Mouse (Mus musculus): Measurements from ENCODE around the gene Coro1c. TPM values are rescaled to one million over a fixed set of nuclear protein-coding genes. Genes with fewer than 3 reads are reported as not detected.

Coro1c gene
- total RNA-seq (2014; fragmentation: Nextera tagmentation) (55.8 and 64.9 TPM in 2 replicates), total RNA-seq (2017) (80.5 and 102 TPM in 2 replicates)

DNA sequence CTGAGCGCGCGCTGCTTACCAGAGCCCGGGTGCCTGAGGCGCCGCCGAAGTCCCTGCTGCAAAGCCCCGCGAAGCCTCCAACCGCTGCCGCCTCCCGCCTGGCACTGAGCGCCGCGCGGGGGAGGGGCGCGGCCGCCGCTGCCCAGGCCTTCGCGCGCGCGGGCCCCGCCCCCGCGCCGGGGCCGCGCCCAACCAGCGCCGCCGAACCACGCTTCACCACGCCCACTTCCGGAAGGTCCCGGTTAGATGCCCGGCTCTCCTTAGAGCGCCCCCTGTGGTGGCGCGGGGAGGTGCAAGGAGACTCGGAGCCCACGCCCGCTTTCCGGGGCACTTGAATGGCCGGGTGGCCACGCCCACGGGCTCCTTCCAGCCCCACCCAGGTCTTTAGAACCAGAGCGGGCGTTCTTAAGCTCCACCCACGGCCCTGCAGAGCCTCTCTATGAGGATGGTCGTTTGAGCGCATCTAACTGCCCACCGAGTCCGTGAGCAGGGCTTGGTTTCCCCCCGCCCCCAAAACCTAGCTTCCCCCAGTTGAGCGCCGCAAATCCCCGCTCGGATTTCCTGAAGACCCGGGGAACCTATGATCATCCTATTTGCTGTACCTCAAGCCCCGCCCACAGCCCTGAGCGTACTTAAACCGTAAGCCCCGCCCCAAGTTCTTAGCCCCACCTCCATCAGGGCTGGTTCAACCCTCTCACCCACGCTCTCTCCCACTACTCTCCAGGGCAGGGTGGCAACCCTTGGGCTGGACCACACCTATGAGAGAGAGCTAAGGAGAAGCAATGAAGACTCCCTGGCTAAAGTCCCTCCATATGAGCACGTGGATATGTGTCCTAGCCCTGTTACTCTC is at the start of gene Coro1c:
Coro1c (minus strand) TSS at position 167 of the 850 bp plus-strand sequence.
- peak; percentile 62 for ATAC-seq (replicated peaks; ENCODE audit: poor library complexity, severe bottlenecking)

DNA sequence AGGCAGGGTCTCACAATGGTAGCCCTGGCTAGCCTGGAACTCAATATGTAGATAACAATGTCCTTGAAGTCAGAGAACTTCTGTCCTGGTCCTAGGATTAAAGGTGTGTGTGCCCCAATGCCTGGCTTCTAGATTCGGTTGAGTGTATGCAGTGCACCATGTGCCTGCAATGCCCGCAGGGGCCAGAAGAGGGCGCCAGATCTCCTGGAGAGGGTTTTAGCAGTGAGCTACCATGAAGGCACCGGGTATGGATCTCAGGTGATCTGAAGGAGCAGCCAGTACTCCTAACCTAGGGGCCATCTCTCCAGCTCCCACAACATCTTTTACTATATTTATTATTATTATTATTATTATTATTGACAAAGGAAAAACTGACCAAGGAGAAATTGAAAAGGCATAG is 48.0 kb upstream of the Coro1c start:
- ATAC-seq (replicated peaks; ENCODE audit: poor library complexity, severe bottlenecking), result peak; percentile 28; the same call in 1 of the 2 replicates

- no peak for ATAC-seq (replicated peaks; ENCODE audit: poor library complexity, severe bottlenecking)
Observed at GRCm38 (mm10) chr5:113955691-113956090, 47.1 kb upstream of the Coro1c start.

GRCm38 (mm10) chr5:113955281-113955680 is 46.7 kb upstream of the Coro1c start:
- ATAC-seq (replicated peaks; ENCODE audit: poor library complexity, severe bottlenecking), result no peak

DNA sequence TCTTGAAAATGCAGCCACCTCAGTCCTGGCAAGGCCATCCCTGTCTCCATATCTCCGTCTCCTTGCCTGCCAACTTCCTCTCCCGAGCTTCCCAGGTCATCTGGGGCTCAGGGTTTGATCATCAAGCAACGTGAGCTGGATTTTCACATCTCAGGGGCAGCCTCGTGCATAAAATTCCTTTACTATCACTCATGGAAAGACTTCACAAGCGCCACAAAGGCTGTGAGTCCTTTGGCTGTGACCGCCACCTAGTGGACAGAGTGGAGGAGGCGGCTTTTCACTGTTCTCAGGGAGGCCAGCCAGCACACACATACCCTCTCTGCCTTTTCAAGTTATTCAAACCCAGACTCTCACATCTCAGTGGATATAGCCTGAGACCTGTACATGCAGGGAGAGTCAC is 45.9 kb upstream of the Coro1c start:
- peak; percentile 36; the same call in 1 of the 2 replicates for ATAC-seq (replicated peaks; ENCODE audit: poor library complexity, severe bottlenecking)

- ATAC-seq (replicated peaks; ENCODE audit: poor library complexity, severe bottlenecking), result peak; percentile 52
Observed at GRCm38 (mm10) chr5:113952519-113952918, 44.0 kb upstream of the Coro1c start.

DNA sequence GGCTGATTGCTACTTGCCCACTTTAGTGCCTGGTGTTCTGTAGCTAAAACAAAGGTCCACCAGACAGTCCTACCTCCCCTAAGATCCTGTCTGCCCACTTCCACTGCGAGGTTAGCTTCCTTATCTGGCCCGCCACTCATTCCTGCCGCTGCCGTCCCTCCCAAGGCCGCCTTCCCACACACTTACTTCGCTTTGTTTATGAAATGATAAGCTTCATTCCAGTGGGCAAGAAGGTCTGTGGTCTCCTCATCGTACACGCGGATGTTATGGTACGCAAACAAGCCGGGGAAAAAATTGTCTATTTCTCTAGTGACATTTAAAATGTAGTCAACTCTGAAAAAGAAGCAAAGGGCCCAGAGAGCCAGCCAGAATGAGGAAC is 43.1 kb upstream of the Coro1c start:
- peak; percentile 28; the same call in 1 of the 2 replicates for ATAC-seq (replicated peaks; ENCODE audit: poor library complexity, severe bottlenecking)

- ATAC-seq (replicated peaks; ENCODE audit: poor library complexity, severe bottlenecking), result no peak
Observed at GRCm38 (mm10) chr5:113950786-113951692, 42.5 kb upstream of the Coro1c start.

GRCm38 (mm10) chr5:113950133-113950532 is 41.6 kb upstream of the Coro1c start:
- no peak for ATAC-seq (replicated peaks; ENCODE audit: poor library complexity, severe bottlenecking)

- no peak for ATAC-seq (replicated peaks; ENCODE audit: poor library complexity, severe bottlenecking)
Observed at GRCm38 (mm10) chr5:113947280-113947679, 38.7 kb upstream of the Coro1c start.

- ATAC-seq (replicated peaks; ENCODE audit: poor library complexity, severe bottlenecking), result peak; percentile 95
Observed at GRCm38 (mm10) chr5:113945126-113945525, 36.6 kb upstream of the Coro1c start.

- no peak for ATAC-seq (replicated peaks; ENCODE audit: poor library complexity, severe bottlenecking)
Observed at GRCm38 (mm10) chr5:113943328-113943727, 34.8 kb upstream of the Coro1c start.

DNA sequence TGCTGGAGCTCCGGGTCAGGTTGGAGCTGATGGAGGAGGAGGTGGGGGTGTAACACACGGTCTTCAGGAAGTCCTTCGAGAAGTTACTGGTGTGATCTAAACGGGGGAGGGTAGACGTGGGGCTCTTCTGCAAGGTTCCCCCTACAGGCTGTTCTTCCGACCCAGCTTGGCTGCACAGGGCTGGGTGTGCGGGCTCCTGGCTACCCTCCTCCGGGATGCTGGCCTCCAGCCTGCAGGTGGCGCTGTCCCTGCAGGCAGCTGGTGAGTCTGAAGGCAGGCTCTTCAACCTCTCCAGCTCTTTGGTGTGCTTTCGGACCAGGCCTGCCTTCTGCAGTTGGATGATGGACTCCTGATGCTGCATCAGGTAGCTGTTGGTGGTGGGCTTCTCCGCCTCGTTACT is 34.0 kb upstream of the Coro1c start:
- peak; percentile 17; the same call in 1 of the 2 replicates for ATAC-seq (replicated peaks; ENCODE audit: poor library complexity, severe bottlenecking)

- no peak for ATAC-seq (replicated peaks; ENCODE audit: poor library complexity, severe bottlenecking)
Observed at GRCm38 (mm10) chr5:113939263-113939900, 30.8 kb upstream of the Coro1c start.

DNA sequence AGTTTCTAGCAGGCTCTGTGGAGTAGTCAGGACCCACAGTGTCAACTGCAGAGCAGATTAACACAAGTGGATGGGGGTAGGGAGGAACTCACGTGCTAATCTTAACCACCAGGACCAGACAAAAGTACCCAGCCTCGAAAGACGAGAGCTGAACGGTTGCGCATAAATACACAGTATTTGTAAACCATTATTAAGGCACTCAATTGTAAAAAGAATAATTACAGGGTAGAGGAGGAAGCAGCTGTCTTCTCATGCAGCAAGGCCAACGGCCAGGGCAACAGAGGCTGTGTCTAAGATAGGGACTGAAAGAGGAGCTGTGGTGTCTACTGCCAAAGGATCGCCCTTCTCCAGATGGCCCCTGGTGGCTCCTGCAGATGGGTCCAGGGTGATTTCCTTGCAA is 29.1 kb upstream of the Coro1c start:
- no peak for ATAC-seq (replicated peaks; ENCODE audit: poor library complexity, severe bottlenecking)

DNA sequence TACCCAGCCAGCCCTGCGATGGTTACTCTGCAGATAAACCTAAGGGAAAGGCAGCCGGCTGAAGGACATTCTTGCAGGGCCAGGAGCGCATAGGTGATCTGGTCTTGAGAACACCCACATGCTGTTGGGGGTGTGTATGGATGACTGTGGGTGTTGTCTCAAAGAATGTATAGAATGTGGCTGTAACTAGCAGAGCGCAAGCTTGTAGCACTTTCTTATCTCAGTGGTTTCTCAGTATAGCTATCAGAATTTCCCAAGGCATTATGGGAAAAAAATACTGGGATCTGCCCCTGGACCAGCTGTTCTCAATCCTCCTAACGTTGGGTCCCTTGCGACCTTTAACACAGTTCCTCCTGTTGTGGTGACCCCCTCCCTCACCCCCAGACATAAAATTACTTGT is 25.3 kb upstream of the Coro1c start:
- ATAC-seq (replicated peaks; ENCODE audit: poor library complexity, severe bottlenecking), result no peak

DNA sequence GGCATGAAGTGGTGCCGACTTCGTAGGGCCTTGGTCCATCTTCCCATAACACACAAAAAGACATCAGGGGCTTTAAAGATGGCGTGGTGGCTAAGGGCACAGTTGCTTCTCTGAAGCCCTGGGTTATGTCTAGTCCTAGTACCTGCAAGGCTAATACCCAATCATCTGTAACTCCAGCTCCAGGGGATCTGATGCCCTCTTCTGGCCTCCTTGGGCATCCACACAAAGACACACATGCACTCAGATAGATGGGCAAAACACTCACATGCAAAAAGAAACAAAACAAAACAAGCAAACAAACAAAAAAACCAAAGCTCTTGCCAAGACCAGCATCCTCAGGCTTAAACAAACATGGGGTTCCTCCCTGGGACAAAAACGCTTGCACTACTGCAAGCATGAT is 24.9 kb upstream of the Coro1c start:
- ATAC-seq (replicated peaks; ENCODE audit: poor library complexity, severe bottlenecking), result no peak

GRCm38 (mm10) chr5:113932310-113932709 is 23.8 kb upstream of the Coro1c start:
- ATAC-seq (replicated peaks; ENCODE audit: poor library complexity, severe bottlenecking), result no peak

DNA sequence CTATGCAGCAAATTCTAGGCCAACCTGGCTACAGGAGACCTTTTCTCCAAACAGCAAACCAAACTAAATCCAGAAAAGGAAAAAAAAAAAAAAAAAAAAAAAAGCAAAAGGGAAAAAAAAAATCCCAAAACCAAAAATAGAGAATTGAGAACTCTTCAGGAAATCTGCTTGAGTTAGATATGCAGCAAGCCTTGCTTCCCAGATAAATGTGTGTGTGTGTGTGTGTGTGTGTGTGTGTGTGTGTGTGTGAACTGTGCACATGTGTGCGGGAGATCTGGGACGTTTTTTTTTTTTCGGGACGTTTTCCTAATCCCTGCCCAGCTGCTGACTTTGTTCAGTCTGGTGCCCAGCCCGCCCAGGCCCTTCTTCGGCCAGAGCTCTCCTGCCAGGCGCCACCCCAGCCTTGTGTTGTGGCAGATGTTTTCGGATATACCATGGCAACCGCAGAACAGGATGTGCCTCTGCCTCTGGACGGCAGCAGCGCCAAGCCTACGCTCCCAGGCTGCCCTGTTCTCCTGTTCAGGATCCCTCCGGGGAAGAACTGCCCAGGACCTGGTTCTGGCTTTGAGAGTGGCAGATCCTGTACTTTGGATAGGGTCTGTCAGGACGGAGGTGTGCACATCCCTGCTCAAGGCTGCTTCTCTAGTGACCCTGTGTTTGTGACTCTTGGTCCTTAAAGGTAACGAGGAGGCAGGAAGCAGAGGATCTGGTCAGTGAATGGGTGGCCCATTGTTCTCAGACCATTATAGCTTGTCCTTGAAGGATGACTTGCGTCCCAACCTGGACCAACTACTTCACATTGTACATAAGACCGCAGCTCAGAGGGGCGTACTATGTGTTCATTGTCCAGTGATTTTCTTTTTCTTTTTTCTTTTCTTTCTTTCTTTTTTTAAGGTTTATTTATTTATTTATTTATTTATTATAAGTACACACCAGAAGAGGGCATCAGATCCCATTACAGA is 22.4 kb upstream of the Coro1c start:
- peak; percentile 98 for ATAC-seq (replicated peaks; ENCODE audit: poor library complexity, severe bottlenecking)

Measured in granulocyte monocyte progenitor cell, adult 5-6 weeks (primary cell).